Mouse (Mus musculus) neural tube, embryonic 12.5 days (tissue): ENCODE measurements at regions not wholly inside any gene's neighbourhood (a gene's known extent, or its start where the extent isn't known, plus 50 kb on each side); places are given as distances from the start of the nearest gene placed in this dataset.
A peak's percentile ranks its signal among the peaks of the same experiment; 100 is the strongest.

Source experiments
- ATAC-seq: fragments of 200-750 bp; cut with Nextera tagmentation; 2 replicates; pipeline ENCODE4 v1.8.0; 2017; ENCODE audit warnings: low read depth, mild to moderate bottlenecking, moderate TSS enrichment, moderate library complexity; ENCODE audit not compliant: low FRiP score
- H3K27ac ChIP-seq: fragments of 300-500 bp; sonication (generic); 2 replicates; pipeline ENCODE4 v1.5.1; 2016
- H3K27me3 ChIP-seq: fragments of 300-500 bp; sonication (generic); replicated peaks from 2 replicates; pipeline ENCODE4 v1.6.1; 2016; ENCODE audit warnings: mild to moderate bottlenecking
- H3K36me3 ChIP-seq: fragments of 300-500 bp; sonication (generic); 2 replicates; pipeline ENCODE4 v1.6.1; 2016; ENCODE audit warnings: mild to moderate bottlenecking
- H3K4me1 ChIP-seq: fragments of 300-500 bp; sonication (generic); 2 replicates; pipeline ENCODE4 v1.6.1; 2016
- H3K4me2 ChIP-seq: fragments of 300-500 bp; sonication (generic); replicated peaks from 2 replicates; pipeline ENCODE4 v1.6.1; 2016; ENCODE audit warnings: mild to moderate bottlenecking
- H3K4me3 ChIP-seq: fragments of 300-500 bp; sonication (generic); 2 replicates; pipeline ENCODE4 v1.5.1; 2016
- H3K9ac ChIP-seq: fragments of 300-500 bp; sonication (generic); 2 replicates; pipeline ENCODE4 v1.6.1; 2016; ENCODE audit warnings: mild to moderate bottlenecking
- H3K9me3 ChIP-seq: fragments of 300-500 bp; sonication (generic); 2 replicates; pipeline ENCODE4 v1.6.1; 2016; ENCODE audit warnings: mild to moderate bottlenecking
- WGBS: fragments of 180-500 bp; shearing (Covaris S2); methylation state at CpG from one replicate; pipeline ENCODE4 v1.1.7; 2016; 5-methylcytosine and 5-hydroxymethylcytosine counted together

- 23% methylated on average over 3 of the region's 3 CpGs for WGBS
- no peaks in the 10 kb centered on the region for H3K4me1 ChIP-seq
- H3K27me3 ChIP-seq: no peaks in the 10 kb centered on the region
- no peak overlapping the region for H3K9ac ChIP-seq
- ATAC-seq: peak; percentile 58; the same call in 1 of the 2 replicates
- no peak overlapping the region for H3K4me2 ChIP-seq
- H3K9me3 ChIP-seq: no peaks in the 10 kb centered on the region
- H3K27ac ChIP-seq: no peak overlapping the region
- H3K36me3 ChIP-seq: no peaks in the 10 kb centered on the region
- no peak overlapping the region for H3K4me3 ChIP-seq
Measured at GRCm38 (mm10) chr13:114523116-114523515, 64.4 kb upstream of the Fst start.

DNA sequence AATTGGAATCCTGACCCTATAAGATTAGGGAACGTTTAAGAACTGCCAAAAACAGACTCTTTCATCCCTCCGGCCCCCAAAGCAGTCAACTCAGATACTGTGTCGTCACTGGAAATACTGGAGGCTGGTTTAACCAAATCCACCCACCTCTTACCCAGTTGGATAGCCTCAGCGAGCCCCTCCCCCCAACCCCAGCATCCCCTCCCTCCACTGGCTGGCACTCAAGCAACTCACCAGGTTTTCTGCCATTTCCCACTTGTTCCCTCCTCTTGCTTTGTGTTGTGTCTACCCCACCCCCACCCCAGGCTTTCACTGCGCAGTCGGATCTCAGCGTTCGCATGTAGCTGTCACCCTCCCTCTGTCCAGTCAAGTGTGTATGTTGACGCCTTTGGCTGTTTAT, 68.1 kb upstream of the Fst start:
- Histone ChIP-seq H3K27me3 (no peaks in the 10 kb centered on the region), H3K9ac (no peak overlapping the region), H3K4me1 (no peaks in the 10 kb centered on the region), H3K27ac (no peak overlapping the region), H3K4me2 (no peak overlapping the region), H3K36me3 (no peaks in the 10 kb centered on the region), H3K4me3 (no peak overlapping the region), H3K9me3 (no peaks in the 10 kb centered on the region)
- no peak for ATAC-seq
- 55% methylated on average over 9 of the region's 9 CpGs for WGBS

DNA sequence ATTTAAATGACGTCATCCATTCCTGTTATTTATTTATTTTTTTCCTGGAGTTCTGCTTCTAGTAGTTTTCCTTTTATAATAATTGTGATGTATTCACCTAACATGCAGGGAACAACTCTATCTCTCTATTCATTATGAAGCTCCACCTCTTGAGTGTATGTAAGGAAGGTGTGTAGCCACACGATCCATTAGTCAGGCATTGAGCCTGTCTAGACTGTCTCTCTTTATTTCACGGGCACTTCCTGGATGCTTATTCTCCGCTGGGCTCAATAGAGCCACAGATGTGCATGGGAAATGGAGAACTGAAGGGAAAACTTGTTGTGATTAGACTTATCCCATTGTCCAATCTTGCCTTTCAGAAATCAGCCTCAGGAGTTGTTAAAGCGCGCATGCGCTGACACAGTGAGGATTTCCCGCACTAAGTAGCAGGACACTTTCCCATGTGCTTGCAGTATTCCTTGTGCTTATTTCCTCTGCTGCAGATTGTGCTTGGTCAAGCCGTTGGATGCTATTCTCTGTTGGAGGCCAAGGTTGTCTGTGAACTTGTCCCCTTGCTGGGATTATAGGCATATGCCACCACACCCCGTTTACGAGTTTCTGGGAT, 71.5 kb upstream of the Fst start:
- ATAC-seq: no peak
- Histone ChIP-seq H3K27me3 (no peaks in the 10 kb centered on the region), H3K4me1 (no peaks in the 10 kb centered on the region), H3K9me3 (no peaks in the 10 kb centered on the region), H3K27ac (no peak overlapping the region), H3K4me3 (no peak overlapping the region), H3K36me3 (no peaks in the 10 kb centered on the region), H3K4me2 (no peak overlapping the region), H3K9ac (no peak overlapping the region)
- WGBS: 81% methylated on average over 11 of the region's 11 CpGs

DNA sequence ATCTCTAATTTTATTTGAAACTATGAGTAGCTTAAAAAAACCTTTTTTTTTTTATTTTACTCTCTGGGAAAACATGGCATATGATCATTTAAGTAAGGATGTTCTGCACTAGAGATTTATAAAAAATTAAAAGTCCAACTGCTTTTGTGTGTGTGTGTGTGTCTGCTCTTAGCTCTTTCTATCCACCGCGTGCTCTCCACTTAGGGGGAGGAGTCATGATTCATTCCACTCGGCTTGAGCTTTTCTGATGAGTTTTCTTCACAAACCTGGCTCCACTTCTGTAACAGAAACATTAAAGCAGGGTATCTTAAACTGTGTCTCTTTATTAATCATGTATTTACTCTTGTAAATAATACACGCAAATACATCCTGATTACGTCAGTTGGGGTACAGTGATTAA, 73.0 kb upstream of the Fst start:
- Histone ChIP-seq H3K9ac (no peak overlapping the region), H3K9me3 (no peaks in the 10 kb centered on the region), H3K36me3 (no peaks in the 10 kb centered on the region), H3K4me1 (no peaks in the 10 kb centered on the region), H3K27ac (no peak overlapping the region), H3K4me3 (no peak overlapping the region), H3K4me2 (no peak overlapping the region), H3K27me3 (no peaks in the 10 kb centered on the region)
- 49% methylated on average over 5 of the region's 5 CpGs for WGBS
- ATAC-seq: peak; percentile 72

DNA sequence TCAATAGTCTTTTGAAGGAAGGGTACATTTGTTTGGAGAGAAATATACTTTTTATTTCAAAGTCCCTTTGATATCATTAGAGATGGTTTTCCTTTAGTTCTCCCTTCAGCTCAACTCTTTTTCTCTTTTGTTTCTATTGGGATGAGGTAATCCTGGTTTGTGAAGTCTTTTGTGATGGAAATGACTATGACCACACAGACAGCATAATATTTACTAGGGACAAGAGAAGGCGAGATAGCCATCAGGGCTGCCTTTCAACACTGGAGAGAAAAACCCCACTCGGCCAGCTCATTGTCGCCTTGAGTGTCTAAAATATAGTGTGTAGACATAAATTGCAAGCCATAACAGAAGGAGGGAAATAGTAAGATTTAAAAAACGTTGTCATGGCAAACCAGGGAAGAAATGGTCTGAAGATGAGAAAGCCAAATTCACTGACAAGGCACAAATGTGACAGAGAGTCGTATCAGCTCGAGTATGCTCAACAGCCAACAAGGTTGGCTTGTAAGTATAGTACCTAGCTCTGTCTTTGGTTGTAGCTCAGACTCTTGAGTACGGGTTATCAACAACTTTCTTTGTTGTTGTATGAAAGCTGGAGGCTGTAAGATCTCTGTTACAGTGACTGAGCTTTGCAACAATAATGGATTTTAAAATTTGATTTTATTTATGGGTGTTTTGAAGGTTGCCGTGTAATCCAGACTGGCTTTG, 73.8 kb upstream of the Fst start:
- H3K27me3 ChIP-seq: no peaks in the 10 kb centered on the region
- peak; percentile 82 for ATAC-seq
- H3K27ac ChIP-seq: no peak overlapping the region
- H3K36me3 ChIP-seq: no peaks in the 10 kb centered on the region
- no peak overlapping the region for H3K4me2 ChIP-seq
- no peak overlapping the region for H3K4me3 ChIP-seq
- H3K9ac ChIP-seq: no peak overlapping the region
- WGBS: 43% methylated on average over 8 of the region's 8 CpGs
- H3K9me3 ChIP-seq: no peaks in the 10 kb centered on the region
- H3K4me1 ChIP-seq: no peaks in the 10 kb centered on the region

- H3K36me3 ChIP-seq: no peaks in the 10 kb centered on the region
- 66% methylated on average over 3 of the region's 3 CpGs for WGBS
- H3K9ac ChIP-seq: no peak overlapping the region
- H3K4me1 ChIP-seq: no peaks in the 10 kb centered on the region
- ATAC-seq: no peak
- no peaks in the 10 kb centered on the region for H3K9me3 ChIP-seq
- no peak overlapping the region for H3K27ac ChIP-seq
- no peak overlapping the region for H3K4me3 ChIP-seq
- no peaks in the 10 kb centered on the region for H3K27me3 ChIP-seq
- H3K4me2 ChIP-seq: no peak overlapping the region
Measured at GRCm38 (mm10) chr13:114534591-114534990, 75.8 kb upstream of the Fst start.

DNA sequence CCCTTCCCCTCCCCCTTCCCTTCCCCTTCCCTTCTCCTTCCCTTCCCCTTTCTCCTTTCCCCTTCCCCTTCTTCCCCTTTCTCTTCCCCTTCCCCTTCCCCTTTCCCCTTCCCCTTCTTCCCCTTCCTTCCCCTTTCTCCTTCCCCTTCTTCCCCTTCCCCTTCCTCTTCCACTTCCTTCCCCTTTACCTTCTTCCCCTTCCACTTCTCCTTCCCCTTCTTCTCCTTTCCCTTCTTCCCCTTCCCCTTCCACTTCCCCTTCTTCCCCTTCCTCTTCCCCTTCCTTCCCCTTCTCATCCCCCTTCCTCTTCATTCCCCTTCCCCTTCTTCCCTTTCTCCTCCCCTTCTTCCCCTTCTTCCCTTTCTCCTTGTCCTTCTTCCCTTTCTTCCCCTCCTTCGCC, 77.0 kb upstream of the Fst start:
- no peak overlapping the region for H3K4me2 ChIP-seq
- no peaks in the 10 kb centered on the region for H3K27me3 ChIP-seq
- no peak overlapping the region for H3K4me3 ChIP-seq
- H3K9me3 ChIP-seq: no peaks in the 10 kb centered on the region
- no peak overlapping the region for H3K27ac ChIP-seq
- no peak overlapping the region for H3K9ac ChIP-seq
- no peak for ATAC-seq
- WGBS: 92% methylated on average over 1 of the region's 1 CpGs
- no peaks in the 10 kb centered on the region for H3K36me3 ChIP-seq
- H3K4me1 ChIP-seq: no peaks in the 10 kb centered on the region

GRCm38 (mm10) chr13:114571731-114572130, 113.0 kb upstream of the Fst start:
- Histone ChIP-seq H3K27ac (no peak overlapping the region), H3K9ac (no peak overlapping the region), H3K4me2 (no peak overlapping the region), H3K4me3 (no peak overlapping the region), H3K4me1 (no peaks in the 10 kb centered on the region), H3K27me3 (no peaks in the 10 kb centered on the region), H3K9me3 (no peaks in the 10 kb centered on the region), H3K36me3 (no peaks in the 10 kb centered on the region)
- no peak for ATAC-seq
- WGBS: 81% methylated on average over 3 of the region's 3 CpGs

- H3K27ac ChIP-seq: no peak overlapping the region
- H3K27me3 ChIP-seq: no peaks in the 10 kb centered on the region
- 84% methylated on average over 7 of the region's 7 CpGs for WGBS
- H3K4me2 ChIP-seq: no peak overlapping the region
- no peaks in the 10 kb centered on the region for H3K9me3 ChIP-seq
- no peak overlapping the region for H3K9ac ChIP-seq
- no peaks in the 10 kb centered on the region for H3K36me3 ChIP-seq
- no peaks in the 10 kb centered on the region for H3K4me1 ChIP-seq
- H3K4me3 ChIP-seq: no peak overlapping the region
- no peak for ATAC-seq
Measured at GRCm38 (mm10) chr13:114584566-114584965, 125.8 kb upstream of the Fst start.

DNA sequence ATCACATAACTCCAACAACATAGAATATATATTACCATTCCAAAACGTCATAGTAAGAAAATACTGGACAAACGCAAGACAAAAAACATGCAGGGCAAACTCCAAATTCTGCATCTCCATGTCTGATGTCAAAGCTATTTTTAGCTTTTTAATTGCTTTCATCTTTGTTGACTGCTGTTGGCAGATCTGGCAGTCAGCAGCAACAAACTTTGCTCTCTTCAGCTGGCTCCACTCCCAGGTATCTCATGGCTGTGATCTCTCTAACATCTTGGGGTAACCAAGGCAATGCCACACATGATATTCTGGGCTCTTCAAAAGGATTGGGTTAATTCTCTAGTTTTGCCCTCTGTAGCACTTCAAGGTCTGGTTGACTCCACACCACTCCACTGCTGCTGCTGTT, 128.9 kb upstream of the Fst start:
- Histone ChIP-seq H3K36me3 (no peaks in the 10 kb centered on the region), H3K9ac (no peak overlapping the region), H3K27ac (no peak overlapping the region), H3K4me2 (no peak overlapping the region), H3K9me3 (no peaks in the 10 kb centered on the region), H3K4me3 (no peak overlapping the region), H3K4me1 (no peaks in the 10 kb centered on the region), H3K27me3 (no peaks in the 10 kb centered on the region)
- 86% methylated on average over 2 of the region's 2 CpGs for WGBS
- ATAC-seq: no peak

DNA sequence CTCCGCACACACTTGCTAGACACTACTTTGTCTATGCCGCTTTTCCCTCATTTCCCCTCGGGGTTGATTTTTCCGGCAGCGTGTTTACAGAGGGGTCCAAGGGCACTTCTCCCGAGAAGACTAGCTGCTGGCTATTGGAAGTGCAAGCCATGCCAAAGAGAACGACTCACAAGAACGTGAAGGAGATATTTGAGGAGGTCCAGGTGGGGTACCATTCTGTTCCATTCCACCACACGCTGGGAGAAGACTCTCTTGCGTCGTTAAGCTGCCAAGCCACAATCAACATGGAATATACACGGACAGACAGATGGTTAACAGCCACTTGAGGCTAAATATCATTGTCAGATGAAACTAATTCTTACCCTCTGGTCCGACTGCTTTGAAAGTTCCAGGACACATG, 144.6 kb upstream of the Fst start:
- Histone ChIP-seq H3K4me2 (no peak overlapping the region), H3K9ac (no peak overlapping the region), H3K4me3 (no peak overlapping the region), H3K9me3 (no peaks in the 10 kb centered on the region), H3K4me1 (no peaks in the 10 kb centered on the region), H3K27ac (no peak overlapping the region), H3K36me3 (no peaks in the 10 kb centered on the region), H3K27me3 (no peaks in the 10 kb centered on the region)
- 86% methylated on average over 13 of the region's 13 CpGs for WGBS
- ATAC-seq: no peak

- 79% methylated on average over 11 of the region's 11 CpGs for WGBS
- Histone ChIP-seq H3K9me3 (no peaks in the 10 kb centered on the region), H3K4me1 (no peaks in the 10 kb centered on the region), H3K4me3 (no peak overlapping the region), H3K27ac (no peak overlapping the region), H3K27me3 (no peaks in the 10 kb centered on the region), H3K36me3 (no peaks in the 10 kb centered on the region), H3K9ac (no peak overlapping the region), H3K4me2 (no peak overlapping the region)
- ATAC-seq: no peak
Measured at GRCm38 (mm10) chr13:114604037-114604694, 145.4 kb upstream of the Fst start.

DNA sequence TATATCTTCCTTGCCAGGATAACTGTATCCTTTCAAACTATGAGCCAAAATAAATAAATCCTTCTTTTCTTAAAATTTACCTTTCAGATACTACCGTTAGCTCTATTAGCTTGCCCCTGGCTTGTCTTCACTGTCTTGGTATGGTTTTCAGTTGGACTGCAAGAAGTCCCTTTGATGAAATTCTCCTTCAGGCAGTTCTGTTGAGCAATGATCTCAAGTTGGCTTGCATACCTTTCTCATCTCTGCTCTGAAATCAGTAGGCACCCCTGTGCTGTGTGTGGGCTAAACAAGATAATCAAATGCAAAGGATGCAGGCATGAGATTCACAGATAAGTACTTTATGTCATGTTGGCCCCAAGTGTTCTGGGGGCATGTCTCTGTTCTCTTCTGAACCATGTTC, 155.2 kb upstream of the Fst start:
- Histone ChIP-seq H3K4me3 (no peak overlapping the region), H3K9me3 (no peaks in the 10 kb centered on the region), H3K9ac (no peak overlapping the region), H3K27ac (no peak overlapping the region), H3K27me3 (no peaks in the 10 kb centered on the region), H3K36me3 (no peaks in the 10 kb centered on the region), H3K4me2 (no peak overlapping the region), H3K4me1 (no peaks in the 10 kb centered on the region)
- no peak for ATAC-seq
- WGBS: 96% methylated on average over 1 of the region's 1 CpGs
